Mouse (Mus musculus) frontal cortex, postnatal 10 days (tissue): Measurements from ENCODE around the gene Dennd6b.
A peak's percentile ranks its signal among the peaks of the same experiment; 100 is the strongest.

Experiments used
- DNase-seq, 2 experiments: peaks; one replicate each; pipeline ENCODE4 v3.0.0; 2022; ENCODE audit warnings: low spot score in 2 of 2, mixed read lengths in 1 of 2

The Dennd6b gene

DNA sequence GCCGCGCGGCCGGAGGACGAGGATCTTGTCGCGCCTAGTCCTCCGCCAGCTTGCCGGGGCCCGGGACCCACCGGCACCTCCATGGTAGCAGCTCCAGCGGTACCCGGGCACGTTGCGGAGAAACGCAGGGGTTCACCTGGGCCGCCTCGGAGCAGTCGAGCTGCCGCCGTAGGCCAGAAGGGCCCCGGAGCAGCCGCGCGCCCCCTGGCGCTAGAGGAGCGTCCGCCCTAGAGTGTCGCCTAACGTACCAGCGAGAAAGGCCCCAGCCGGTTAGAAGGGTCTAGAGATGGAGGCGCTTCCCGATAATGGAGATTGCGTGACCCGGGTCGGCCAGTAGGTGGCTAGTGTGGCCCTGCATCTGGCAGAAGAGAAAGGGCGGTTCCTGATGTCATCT lies at the start of gene Dennd6b:
TSS of gene Dennd6b (minus strand) at position 184 of the 394 bp plus-strand sequence.
- peak; percentile 94 to 95 for DNase-seq

DNA sequence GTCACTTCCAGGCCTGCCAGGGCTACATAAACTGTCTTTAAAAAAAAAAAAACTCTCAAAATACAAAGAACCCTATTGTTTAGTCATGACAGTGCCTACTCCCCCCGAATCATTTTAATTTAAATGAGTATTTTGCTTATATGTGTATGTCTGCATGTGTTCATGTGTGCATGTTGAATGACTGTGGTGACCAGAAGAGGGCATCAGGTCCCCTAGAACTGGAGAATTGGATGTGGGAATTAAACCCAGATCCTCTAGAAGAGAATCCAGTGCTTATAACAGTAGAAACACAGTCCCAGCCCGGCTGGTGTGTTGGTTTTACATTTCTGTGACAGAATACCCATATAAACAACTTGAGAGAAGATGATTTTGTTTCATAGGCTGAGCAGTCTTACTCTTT lies 44.7 kb upstream of the Dennd6b start:
- no peak for DNase-seq

DNA sequence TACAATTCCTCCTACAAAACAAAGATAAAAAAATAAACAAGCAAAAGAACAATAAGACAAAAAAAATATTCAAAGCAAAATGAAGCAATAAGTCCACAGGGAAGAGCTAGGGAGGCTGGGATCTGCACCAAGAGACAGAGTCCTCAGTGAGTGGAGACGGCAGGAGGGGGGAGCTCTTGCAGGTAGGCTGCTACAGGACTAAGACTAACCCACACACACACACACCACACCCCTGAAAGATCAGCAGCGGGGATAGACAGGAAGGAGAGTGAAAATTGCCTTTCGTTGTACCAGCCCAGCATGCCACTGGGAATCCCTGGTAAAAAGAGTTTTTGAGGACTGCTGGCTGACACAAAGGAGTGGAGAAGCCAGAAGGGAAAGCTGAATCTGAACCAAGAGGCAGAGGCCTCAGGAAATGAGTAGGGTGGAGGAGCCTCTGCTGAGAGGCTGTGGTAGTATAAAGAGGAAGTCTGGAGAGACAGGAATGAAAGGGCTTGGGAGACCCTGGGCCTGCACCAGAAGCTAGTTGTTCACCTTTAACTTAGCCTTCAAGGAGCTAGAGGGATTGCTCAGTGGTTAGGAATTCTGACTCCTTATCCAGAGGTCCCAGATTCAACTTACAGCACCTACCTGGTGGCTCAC lies 43.6 kb upstream of the Dennd6b start:
- DNase-seq, result no peak

DNA sequence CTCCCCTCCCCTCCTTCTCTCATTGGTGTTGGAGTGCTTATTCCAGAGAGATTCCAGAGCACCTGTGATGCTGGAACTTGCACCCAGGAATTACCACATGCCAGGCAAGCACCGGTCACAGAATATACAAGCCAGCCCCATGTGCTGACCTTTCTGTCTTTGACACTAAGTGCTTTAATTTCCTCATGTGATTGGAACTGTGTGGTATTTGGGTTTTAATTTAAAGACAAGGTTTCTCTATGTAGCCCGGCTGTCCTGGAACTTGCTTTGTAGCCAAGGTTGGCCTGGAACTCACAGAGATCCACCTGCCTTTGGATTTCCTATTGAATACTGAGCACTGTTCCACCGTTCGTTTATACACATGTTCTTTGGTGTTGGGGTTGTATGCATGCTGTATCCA lies 37.8 kb upstream of the Dennd6b start:
- no peak for DNase-seq

DNA sequence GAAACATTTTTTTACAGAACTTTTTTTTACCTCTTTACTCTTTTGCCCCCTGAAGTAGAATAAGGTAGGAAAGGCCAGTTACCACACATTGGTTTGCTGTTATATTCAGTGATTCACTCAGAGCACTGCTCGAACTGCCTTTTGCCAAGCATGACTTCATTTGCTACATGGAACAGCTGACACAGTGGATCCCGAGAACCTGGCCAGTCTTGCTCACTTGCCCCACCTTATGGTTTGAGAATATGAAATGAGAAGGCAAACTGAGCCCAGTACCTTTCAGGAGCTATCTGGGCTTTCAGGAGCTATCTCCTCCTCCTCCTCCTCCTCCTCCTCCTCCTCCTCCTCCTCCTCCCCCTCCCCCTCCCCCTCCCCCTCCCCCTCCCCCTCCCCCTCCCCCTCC lies 37.3 kb upstream of the Dennd6b start:
- DNase-seq, result no peak

DNA sequence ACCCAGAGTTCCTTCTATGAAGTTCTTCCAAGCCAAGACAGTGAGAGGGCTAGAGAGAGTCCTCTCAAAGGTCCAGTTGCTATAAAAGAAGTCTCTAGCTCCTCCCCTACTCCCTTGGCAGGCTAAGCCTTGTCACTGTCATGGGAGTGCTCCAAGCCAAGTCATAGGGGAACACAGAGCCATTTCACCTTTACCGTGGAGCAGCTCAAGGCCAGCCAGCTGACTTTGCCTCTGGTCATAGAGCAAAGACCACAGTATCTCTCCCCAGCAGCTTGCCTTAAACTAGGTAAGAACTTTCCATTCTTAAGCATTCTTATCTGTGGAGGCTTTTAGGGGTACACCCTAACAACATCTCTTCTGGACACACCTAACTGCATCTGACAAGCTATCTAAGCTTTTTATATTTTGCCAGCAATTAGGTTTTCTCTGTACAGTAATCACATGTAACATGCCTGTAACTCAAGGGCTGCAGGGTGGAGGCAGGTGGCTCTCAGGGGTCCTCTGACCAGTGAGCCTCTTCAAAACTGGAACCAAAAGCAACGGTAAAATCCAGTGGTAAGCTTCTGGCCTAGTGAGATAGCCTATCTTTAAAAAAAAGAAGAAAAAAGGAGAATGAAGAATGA lies 19.4 kb upstream of the Dennd6b start:
- no peak for DNase-seq

DNA sequence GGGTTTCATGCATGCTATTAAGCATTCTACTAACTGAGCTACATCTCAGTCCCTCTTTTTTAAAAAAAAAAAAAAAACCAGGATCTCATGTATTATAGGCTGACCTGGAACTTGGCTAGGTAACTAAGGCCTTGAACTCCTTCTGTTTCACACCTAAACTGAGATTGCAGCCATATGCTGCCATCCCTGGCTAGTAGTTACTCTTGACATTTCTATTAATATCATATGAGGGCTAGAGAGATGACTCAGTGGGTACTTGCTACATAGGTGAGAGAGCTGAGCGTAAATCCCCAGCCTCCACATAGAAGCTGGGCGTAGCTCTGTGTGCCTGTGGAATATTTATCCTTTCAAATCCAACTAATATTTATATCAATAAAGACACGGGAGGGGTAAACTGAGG lies 18.7 kb upstream of the Dennd6b start:
- DNase-seq, result no peak

DNA sequence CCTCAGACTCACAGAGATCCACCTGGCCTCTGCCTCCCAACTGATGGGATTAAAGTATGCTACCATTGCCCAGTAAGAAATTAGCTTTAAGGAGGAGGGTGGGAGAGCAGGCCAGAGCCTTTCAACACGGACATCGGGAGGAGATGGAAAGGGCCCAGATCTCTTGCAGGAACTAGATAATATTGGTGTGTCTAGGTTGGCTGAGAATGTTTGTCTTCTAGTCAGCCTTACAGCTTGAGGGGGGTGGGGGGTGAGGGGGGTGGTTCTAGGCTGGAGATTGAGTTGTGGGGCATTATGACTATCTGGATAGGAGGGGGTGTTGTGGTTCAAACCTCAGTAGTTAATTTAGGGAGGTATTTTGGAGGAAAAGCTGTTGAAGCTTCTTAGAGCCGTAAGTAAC lies 17.2 kb upstream of the Dennd6b start:
- no peak for DNase-seq

DNA sequence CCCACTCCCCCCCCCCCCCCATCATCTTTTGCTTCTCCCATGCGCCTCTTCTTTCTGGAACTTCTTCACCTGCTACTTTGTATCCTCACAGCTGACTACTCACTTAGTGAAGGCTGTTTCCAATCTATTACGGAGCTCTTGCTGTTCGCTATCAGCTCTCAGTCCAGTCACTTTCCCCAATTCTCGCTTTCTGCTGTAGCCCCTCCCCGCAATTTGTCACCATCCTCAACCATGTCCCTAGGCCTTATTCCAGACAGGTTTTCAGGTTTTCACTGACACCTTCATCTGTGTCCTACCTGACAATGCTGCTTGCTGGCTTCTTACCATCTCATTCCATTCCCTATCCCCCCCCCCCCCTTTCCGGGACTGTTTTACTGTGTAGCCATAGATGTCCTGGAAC lies 16.2 kb upstream of the Dennd6b start:
- DNase-seq, result no peak

DNA sequence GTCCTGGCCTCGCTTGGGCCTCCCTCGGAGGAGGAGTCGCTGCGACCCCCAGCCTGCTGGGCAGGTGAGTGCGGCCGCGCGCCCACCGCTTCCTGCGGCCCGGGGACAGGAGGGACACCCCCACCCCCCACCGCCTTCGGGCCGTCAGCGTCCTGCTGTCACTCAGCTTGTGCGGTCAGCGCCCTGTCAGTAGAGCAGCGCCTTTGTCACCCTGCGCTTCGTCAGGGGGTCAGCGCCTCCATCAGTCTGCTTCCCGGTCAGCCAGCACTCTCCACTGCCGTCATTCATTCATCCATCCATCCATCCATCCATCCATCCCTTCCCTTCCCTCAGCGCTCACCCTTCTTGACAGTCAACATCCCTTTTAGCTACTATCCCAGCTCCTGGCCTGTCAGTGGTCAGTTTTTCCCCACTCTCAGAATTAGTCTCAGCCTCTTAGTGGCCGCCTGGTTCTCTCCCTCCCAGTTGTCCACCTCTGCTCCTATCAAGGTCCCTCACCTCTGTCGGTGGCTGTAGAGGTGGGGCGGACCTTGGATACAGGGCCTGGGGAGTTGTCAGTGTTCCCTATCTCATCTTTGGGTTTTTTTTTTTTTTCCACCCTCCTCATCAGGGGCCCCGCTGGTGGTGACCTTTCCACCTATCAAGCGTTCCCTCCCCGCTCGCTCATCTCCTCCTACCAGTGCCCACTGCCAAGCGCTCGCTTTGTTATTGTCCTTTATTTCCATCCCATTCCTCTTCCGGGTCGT lies 15.6 kb upstream of the Dennd6b start:
- DNase-seq, result no peak

DNA sequence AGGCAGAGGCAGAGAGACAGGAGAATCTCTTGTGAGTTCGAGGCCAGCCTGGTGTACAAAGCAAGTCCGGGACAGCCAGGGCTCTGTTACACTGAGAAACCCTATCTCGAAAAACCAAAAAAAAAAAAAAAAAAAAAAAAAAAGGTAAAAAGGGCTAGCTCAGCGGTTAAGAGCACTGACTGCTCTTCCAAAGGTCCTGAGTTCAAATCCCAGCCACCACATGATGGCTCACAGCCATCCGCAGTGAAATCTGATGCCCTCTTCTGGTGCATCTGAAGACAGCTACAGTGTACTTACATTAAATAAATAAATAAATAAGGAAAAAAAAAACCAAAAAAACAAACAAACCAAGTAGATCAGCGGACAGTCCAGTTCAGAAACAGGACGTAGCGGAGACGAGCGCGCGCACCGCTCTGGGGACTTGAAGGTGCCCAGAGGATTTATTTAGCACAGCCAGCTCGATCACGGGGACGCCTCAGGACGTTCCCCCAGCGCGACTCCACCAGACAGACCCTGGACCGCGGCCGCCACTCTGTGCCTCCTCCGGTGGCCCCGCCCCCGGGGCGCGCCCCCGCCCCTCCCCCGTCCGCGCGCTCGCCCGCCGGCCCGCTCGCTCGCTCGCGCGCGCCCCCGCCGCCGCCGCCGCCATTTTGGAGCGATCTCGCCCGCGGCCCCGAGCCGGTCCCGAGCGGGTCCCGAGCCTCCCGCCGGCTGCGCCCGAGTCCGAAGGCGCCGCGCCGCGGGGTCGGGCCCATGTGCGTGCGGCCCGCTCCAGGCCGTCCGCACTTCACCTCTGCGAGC lies 14.8 kb upstream of the Dennd6b start, which contains the start of gene Ppp6r2:
TSS of gene Ppp6r2 (plus strand) at position 639 of the 801 bp plus-strand sequence.
- DNase-seq, result peak; percentile 77 to 79

DNA sequence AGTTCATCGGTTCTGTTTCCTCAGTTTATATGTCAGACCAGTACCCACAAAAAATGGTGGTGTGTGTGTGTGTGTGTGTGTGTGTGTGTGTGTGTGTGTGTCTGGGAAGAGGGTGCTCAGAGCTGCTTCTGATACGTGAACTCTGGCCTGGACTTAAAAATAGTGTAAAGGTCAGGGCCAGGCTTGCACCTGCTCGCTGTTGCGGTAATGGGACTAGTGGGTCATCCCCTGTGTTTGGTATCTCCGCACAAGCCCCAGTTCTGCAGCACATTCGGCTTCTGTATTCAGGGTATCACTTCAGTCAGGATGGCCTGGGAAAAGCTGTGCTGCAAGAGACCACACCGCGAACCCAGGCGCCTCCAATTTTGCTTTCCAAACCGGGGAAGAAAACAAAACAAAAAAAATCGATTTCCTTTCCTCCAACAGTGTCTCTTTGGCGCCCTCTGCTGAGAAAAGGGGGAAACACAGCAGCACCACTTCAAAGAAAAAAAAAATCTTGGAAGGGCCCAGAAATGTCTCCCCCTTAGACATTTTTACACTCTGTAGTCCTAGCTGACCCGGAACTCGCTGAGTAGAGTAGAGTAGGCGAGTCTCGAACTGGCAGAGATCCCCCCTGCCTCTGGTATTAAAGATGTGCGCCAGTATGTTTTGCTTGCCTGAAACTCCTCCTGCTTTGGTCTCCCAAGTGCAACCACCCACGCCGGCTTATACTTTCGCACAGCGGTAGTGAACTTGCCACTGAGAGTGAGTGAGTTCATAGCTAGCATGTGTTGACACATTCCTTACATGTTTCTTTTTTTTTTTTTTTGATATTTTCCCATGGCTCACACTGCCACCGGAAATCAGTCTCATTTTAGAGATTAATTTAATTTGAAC lies 13.8 kb upstream of the Dennd6b start:
- DNase-seq, result peak; percentile 64 to 80

DNA sequence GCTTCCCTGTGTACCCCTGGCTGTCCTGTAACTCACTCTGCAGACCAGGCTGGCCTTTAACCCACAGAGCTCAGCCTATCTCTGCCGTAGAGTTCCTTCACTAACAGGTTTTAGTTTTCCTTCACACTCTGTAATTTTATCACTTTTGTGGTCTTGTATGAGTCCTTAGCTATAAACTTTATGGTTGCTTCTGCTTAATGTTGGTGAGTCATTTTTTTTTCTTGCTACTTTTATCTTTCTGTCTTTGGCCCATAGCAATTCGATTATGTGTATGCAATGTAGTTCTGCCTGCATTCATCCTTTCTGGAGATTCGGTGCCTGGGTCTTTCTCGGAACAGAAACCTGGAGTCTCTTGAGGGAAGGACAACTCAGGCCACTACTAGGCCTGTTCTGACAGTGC lies 11.2 kb upstream of the Dennd6b start:
- no peak for DNase-seq

DNA sequence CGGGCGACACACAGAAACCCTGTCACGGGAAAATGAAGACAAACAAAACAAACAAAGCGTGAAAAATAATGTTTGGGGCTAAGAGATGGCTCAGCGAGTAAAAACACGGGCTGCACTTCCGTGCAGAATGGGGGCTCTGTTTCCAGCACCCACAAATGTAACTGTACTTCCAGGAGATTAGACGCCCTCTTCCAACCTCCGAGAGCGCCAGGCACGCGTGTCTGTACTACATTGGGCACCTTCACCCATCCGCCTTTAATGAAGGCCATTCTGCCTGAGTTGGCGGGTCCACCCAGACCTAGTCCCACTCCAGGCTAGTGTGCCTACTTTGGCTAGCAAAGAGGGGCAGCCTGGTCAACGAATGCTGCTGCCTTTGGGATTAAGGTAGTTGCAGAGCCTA lies 760 bp upstream of the Dennd6b start:
- no peak for DNase-seq

DNA sequence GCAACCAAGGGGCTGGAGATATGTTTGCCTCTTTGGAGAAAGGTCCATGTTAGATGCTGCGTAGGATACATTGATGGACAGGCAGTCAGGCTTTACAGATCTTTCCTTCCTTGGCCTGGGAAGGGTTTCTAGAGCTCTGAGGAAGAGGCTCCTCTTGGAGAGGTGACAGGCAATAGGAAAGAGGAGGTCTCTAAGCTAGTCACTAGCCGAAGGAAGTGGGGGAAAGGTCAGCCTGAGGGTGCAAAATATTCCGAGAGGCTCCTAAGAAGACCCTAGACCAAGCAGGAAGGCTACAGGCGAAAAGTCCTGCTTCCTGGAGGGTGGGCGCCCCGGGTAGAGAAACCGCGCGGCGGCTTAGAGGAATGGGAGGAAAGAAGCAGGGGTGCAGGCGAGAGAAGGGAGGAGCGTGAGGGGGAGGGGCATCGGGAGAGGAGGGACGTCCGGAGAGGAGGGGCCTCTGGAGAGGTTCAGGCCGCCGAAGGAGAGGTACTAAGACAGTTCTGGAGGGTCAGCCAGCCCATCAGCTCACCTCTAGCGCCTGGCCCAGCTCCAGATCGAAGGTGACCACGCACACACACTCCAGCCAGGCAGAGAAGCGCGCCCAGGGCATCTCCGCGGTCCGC lies 495 bp downstream of the Dennd6b start:
- peak; percentile 86 to 90 for DNase-seq

DNA sequence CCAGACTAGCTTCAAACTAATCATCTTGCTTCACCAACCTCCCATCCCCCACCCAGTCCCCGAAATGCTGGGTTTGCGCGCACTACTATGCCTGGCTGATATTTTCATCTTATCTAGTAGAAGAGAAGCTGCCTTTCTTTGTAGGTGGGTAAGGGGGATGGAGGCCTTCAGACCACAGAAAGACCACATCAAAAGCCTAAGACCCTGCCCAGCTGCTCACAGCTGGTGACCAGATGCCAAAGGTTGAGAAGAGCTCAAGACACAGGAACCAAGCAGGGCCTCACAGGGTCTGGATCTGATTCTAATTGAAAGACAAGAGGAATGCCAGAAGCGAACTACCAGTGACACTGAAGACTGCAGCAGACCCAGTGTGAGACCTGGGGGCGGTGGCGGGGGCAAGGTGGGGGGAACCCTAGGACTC lies 1.0 kb downstream of the Dennd6b start:
- no peak for DNase-seq

DNA sequence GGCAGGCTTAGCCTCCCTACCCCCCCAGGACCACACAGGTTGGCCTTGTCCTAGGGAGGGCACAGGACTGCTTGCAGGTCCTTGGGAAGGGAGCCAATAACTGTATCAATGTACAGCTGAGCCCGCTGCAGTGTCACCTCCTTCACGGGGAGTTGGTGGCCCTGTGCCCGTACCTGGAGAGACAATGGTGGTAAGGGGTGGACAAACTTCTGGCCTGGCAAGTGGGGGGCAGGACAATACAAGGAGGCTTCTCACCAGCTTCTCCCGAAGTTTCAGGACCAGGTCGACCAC lies 11.4 kb downstream of the Dennd6b start:
- no peak for DNase-seq

DNA sequence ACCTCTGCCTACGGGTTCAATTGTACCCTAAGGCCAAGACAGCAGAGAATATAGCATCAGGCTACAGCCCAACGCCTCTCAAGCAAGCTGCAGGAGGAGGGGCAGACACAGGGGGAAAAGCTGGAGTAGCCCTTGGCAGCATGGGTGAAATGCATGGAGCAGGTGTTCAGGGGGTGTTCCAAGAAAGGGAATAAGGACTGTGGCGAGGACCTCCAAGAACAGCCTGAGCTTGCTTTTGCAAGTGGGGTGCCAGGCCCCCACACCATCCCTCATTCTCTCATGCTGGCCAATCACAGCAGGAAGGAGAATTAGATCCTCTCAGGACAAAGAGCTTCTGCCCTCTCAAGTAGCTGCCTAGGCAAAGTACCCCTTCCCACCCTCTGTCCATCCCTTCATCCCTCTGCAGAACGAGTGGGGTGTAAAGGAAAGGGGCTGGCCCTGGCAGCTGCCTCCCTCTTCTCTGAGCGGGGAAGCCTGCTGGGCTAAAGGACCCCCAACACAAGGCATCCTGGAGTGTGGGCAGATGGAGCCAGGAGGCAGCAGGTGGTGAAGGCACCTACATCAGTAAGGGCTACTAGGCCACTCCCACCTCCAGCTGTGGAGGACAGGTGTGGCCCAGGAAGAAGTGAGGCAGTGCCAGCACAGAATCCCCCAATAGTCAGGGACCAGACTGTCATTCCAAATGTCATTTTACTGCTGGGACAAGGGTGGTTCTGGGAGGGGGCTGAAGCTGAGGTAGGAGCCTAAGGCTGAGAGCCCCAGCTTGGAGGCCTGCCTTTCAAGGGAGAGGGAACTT lies 12.0 kb downstream of the Dennd6b start:
- peak in 1 of 2 experiments; percentile 11 for DNase-seq

DNA sequence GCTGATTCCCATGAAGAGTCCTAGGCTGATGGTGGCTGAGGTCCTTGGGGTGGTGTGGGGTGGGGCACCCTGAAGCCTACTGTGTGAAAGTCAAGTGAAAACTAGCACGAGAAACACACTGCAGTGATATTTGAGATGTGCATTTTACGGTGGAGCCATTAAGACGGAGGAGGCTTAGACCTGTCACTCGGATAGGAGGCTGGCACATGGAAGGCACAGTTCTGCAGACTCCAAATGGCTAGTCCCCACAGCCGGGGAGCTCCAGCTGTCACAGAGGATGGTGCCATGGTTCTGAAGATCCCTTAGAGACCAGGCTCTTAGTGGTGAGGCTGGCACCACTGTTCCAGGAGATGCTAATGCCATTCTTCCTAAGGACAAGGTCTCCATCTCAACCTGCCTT lies 13.5 kb downstream of the Dennd6b start:
- DNase-seq, result peak in 1 of 2 experiments; percentile 14

DNA sequence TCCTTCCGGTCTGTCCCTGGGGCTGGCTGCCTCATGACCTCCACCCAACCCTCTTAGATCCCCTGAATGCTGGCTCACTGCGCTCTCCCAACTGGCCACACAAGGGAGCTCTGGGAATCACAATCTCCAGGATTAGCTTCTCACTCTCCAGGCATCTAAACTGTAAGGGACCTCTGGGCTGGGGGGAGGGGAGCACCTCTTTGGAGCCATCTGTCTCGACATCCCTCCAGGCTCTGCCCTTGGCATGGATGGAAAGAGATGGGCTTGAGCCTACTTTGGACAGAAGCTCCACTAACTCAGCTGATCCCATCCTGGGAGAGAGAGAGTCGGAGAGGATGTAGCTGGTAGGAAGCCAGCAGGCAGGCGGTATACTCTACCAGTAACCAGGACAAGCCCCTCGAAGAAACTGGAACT lies 14.0 kb downstream of the Dennd6b start:
- peak in 1 of 2 experiments; percentile 51 for DNase-seq
